Mouse (Mus musculus) small intestine, adult 2 months (tissue): ENCODE measurements at regions not wholly inside any gene's neighbourhood (a gene's known extent, or its start where the extent isn't known, plus 50 kb on each side); places are given as distances from the start of the nearest gene placed in this dataset.

ENCODE experiments used
- CTCF ChIP-seq: fragments of 200-500 bp; IDR thresholded peaks from 2 replicates; pipeline ENCODE4 v1.5.1; 2012; ENCODE audit warnings: low read depth, mild to moderate bottlenecking, control low read depth, inconsistent platforms, low read length, moderate library complexity, mixed read lengths; ENCODE audit not compliant: insufficient replicate concordance, insufficient read length; ENCODE audit errors: extremely low read depth
- POLR2A ChIP-seq: fragments of 200-500 bp; IDR thresholded peaks from 2 replicates; pipeline ENCODE4 v1.6.1; 2012; ENCODE audit warnings: low read depth, mild to moderate bottlenecking, control low read depth, inconsistent platforms, low read length, moderate library complexity

GRCm38 (mm10) chr9:94267243-94267642, 270.6 kb downstream of the 1190002N15Rik start:
- TF ChIP-seq POLR2A (no peak), CTCF (no peak)
